Mouse (Mus musculus) olfactory bulb, adult 2 months (tissue): ENCODE results near the gene Mdfi. TPM values are rescaled to one million over a fixed set of nuclear protein-coding genes. Genes with fewer than 3 reads are reported as not detected.

Source experiments
- H3K27ac ChIP-seq: fragments of 200-500 bp; 2 replicates; pipeline ENCODE4 v1.5.1; 2012; ENCODE audit warnings: low read depth, low read length; ENCODE audit not compliant: insufficient read depth
- H3K4me1 ChIP-seq: fragments of 200-500 bp; 2 replicates; pipeline ENCODE4 v1.6.1; 2012; ENCODE audit warnings: low read length; ENCODE audit not compliant: control insufficient read depth, insufficient read depth
- H3K4me3 ChIP-seq: fragments of 200-500 bp; 2 replicates; pipeline ENCODE4 v1.5.1; 2012; ENCODE audit warnings: mild to moderate bottlenecking, low read depth, low read length, moderate library complexity; ENCODE audit not compliant: insufficient read depth
- CTCF ChIP-seq: fragments of 200-500 bp; IDR thresholded peaks from 2 replicates; pipeline ENCODE4 v1.5.1; 2012; ENCODE audit warnings: low read depth, mild to moderate bottlenecking, low read length, moderate library complexity; ENCODE audit not compliant: insufficient read depth
- POLR2A ChIP-seq: fragments of 200-500 bp; IDR thresholded peaks from 2 replicates; pipeline ENCODE4 v1.6.1; 2012; ENCODE audit warnings: mild to moderate bottlenecking, low read depth, low read length, moderate library complexity; ENCODE audit not compliant: insufficient read depth
- WGBS: fragments of 180-500 bp; shearing (Covaris S2); methylation state at CpG from one replicate; pipeline ENCODE4 v1.1.7; 2018; 5-methylcytosine and 5-hydroxymethylcytosine counted together
- polyA plus RNA-seq: library from polyadenylated mRNA; stranded (reverse); fragments of >200 nt; gene quantifications from 2 replicates; pipeline ENCODE4 v1.2.4, GENCODE M21; 2012; ENCODE audit warnings: low replicate concordance; ENCODE audit not compliant: missing spikeins, insufficient read depth, insufficient read length

Mdfi gene
- polyA plus RNA-seq, 1 experiment = not detected

DNA sequence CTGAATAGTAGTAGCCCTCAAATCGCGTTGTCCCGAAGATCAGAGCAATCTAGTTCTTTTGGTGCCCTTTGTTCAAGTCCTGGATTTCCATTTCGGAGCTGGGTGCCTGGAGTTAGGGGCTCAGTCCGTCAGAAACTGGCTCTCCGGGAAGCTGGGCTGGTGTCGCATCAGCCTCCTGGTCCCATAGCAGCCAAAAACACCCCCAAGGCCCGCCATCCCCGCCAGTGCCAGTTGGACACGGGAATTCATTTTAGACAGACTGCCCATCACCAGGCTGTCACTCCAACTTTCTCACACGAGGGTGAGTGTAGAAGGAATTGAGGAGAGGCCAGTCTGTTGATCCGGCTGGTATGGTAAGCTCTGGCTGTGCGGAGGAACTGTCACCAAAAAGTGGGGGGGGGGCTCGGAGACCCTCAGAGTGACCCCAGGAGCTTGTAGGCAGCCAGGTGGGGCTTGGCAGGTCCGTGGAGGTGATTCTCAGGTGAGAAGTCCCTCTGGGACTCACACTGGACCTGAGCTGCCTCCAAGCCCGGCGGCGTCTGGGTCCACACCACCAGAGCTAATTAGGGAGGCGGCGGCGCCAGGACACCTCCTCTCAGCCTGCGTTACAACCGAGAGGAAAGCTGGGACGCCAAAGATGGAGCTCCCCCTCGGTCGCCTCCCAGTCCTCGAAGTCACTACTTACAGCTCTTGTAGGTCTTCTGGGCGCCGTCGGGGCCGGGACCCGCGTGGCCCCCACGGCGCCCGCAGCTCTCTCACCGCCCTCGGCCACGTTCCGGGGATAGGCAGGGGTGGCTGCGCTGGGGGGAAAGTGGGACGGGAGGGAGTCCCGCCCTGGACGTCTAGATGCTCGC, 636 bp downstream of the Mdfi start:
- Histone ChIP-seq H3K27ac (no peak overlapping the region), H3K4me1 (peaks cover 21% of the 10 kb centered on the region), H3K4me3 (peak overlapping the region; percentile 36; the same call in 1 of the 2 replicates)
- TF ChIP-seq POLR2A (no peak), CTCF (no peak)
- 2% methylated on average over 45 of the region's 45 CpGs for WGBS

DNA sequence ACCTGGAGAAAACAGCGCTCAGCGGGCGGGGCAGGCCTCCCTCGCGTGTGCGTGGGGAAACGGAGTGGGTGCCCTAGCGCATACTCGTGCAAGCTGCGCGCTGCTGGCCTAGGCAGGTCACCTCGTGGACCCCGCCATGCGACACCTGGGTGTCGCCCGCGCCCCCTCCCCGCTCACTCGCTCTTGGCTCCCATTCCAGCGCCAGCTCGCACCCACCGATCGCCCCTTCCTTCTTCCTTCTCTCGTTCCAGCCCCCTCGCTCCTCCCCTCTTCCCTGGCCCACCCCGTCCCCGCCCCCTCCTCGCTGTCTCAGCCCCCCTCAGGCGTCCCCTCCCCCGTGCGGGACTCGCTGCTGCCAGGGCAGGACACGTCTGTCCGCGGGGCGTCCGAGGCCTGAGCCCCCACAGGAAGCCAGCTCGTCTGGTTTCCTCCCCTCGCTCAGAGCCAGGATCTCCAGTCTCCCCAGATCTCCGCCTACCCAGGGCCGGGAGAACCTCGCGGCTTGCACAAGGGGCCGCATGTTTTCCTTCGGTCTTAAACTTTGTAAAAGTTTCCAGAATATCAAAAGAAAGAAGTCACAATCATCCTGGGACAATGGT, 1.4 kb downstream of the Mdfi start:
- no peak overlapping the region for H3K27ac ChIP-seq
- H3K4me3 ChIP-seq = peak overlapping the region; percentile 36
- peaks cover 21% of the 10 kb centered on the region for H3K4me1 ChIP-seq
- TF ChIP-seq CTCF = no peak
- TF ChIP-seq POLR2A = no peak
- under 1% methylated on average over 42 of the region's 45 CpGs for WGBS

DNA sequence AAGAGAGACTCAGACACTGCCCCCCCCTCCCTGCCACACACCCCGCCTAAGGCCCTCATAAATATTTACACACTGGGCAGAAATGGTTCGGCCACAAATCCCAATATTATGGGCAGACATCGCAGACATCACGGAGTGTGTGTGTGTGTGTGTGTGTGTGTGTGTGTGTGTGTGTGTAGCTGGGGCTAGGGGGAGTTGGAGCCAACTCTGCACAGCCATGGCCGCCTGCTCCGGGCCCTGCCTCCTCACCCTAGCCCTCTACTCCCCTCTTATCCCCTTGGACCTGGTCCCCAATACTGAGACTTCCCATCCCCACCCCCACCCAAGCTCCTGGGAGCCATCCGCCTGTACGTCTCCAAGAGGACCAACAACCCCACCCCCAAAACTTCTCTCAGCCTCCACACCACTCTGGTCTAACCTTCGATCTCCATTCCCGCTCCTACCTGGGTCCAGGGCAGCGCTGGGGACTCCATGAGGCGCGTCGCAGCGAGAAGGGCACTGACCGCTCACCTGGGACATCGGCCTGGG, 1.9 kb downstream of the Mdfi start:
- 11% methylated on average over 17 of the region's 17 CpGs for WGBS
- H3K4me3 ChIP-seq = peak overlapping the region; percentile 36
- TF ChIP-seq CTCF (no peak), POLR2A (no peak)
- H3K4me1 ChIP-seq = peaks cover 21% of the 10 kb centered on the region
- H3K27ac ChIP-seq = no peak overlapping the region

DNA sequence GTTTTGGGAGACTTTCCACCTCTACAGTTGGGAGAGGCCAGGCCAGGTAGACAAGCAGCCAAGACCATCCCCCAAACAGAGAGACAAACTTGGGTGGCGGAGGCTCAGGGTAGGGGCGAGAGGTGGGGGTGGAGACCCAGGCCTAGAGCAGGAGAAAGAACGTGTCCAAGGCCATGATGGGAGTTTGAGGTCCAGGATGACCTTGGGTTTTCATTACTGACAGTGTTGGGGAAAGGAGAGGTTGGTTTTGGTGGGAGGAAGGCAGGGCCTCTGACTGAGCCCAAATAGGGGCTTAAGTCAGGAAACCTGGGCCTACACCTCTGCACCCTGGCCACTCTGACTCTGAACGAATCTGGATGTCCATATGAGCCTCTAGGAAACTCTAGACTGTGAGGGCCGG, 2.7 kb downstream of the Mdfi start:
- TF ChIP-seq CTCF (no peak), POLR2A (no peak)
- H3K4me3 ChIP-seq = no peak overlapping the region
- H3K4me1 ChIP-seq = peaks cover 21% of the 10 kb centered on the region
- WGBS = 78% methylated on average over 5 of the region's 5 CpGs
- H3K27ac ChIP-seq = no peak overlapping the region

DNA sequence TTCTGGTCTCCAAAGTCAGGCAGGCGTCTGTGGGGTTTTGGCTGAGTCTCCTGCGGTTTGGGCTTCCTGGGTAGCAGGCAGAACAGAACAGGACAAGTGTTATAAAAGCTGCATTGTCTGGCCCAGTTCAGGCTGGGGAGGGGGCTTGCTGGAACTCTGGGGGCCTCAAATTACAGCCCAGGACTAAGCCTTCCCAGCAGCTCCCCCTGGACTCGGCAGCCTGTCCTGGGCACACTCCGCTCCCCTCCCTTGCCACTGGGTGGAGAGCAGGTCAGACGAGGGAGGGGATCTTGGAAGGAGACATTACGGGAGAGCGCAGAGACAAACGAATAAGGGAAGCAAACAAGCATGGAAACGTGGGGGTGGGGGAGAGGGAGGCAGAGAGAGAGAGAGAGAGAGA, 3.3 kb downstream of the Mdfi start:
- no peak overlapping the region for H3K4me3 ChIP-seq
- TF ChIP-seq POLR2A (no peak), CTCF (no peak)
- no peak overlapping the region for H3K27ac ChIP-seq
- 54% methylated on average over 9 of the region's 9 CpGs for WGBS
- H3K4me1 ChIP-seq = peaks cover 21% of the 10 kb centered on the region

DNA sequence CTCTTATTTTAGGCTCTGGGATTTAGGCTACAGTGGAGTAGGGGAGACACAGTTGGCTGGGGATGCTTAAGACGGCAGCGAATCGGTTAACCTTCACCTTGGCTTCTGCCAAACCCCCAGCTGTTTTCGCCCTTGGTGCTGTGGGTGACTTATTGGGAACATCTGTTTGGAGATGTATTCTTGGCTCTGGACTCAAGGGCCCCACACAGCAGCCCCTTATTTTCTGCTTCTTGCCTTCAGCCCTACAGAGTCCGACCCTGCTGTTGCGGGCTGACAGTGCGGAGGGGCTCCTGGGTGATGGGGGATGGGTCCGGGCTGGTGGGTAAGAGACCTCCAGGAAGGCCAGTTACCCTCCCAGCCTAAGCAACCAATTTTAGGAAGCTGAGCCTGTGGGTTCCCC, 13.2 kb downstream of the Mdfi start:
- 85% methylated on average over 8 of the region's 8 CpGs for WGBS

DNA sequence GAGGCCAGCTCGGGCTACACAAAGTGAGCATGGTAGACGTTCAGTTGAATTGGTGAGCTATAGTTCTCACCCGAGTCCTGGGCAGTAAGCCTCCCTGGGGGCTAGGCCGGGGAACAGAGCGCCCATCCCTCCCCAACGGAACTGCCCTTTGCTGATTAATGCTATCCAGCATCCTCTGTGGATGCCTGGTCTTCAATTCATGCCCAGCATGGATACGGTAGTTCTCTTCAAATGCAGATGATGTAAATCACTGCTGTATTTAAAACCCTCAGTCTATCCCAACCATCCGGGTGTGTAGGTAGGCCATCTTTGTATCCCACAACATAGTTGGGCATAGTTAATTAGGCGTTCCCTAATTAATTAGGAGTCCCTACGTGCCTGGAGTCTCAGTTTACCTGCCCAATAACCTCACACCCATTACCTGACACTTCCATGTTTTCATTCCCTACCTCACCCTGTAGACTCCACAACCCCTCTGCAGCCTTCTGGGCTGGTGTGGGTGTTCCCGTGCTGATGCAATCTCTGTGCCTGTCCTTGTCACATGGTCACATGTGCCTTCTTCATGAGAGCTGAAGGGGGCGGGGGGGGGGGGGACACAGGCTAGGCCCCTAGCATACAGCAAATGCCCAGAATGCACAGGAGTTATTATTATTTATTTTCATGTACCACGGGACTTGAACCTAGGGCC, 16.3 kb downstream of the Mdfi start:
- H3K4me1 ChIP-seq = peaks cover 6% of the 10 kb centered on the region; the same call in 1 of the 2 replicates
- H3K4me3 ChIP-seq = no peak overlapping the region
- H3K27ac ChIP-seq = no peak overlapping the region
- WGBS = 86% methylated on average over 13 of the region's 13 CpGs
- TF ChIP-seq POLR2A = no peak
- TF ChIP-seq CTCF = no peak

More for the DNA sequence above, 13.2 kb downstream of the Mdfi start:
- TF ChIP-seq POLR2A (no peak), CTCF (no peak)
- Histone ChIP-seq H3K4me3 (no peak overlapping the region), H3K27ac (no peak overlapping the region), H3K4me1 (0 out of 2 replicates have a peak, but pooled peaks cover 2% of the 10 kb centered on the region)

DNA sequence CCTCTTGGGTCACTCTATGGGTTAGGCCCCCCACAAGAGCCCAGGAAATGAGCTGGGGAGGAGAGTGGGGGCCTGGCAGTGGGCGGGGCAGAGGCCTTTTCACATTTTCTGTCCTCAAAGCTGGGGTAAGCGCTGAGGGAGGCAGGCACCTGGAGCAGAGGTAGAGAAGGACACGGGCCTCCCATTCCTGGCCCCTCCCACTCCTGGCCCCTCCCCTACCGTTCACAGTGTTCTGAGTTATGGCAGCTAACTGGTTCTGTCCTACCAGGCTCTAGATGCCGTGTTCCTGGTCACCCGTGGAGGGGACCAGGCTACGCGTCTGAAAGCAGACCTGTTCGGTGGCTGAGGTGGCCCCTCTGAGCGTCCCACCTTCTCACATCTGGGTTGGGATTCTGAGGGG, 19.0 kb downstream of the Mdfi start:
- WGBS = 62% methylated on average over 10 of the region's 10 CpGs
- TF ChIP-seq POLR2A = no peak
- no peak for TF ChIP-seq CTCF
- Histone ChIP-seq H3K27ac (no peak overlapping the region), H3K4me1 (peaks cover 6% of the 10 kb centered on the region; the same call in 1 of the 2 replicates), H3K4me3 (no peak overlapping the region)

DNA sequence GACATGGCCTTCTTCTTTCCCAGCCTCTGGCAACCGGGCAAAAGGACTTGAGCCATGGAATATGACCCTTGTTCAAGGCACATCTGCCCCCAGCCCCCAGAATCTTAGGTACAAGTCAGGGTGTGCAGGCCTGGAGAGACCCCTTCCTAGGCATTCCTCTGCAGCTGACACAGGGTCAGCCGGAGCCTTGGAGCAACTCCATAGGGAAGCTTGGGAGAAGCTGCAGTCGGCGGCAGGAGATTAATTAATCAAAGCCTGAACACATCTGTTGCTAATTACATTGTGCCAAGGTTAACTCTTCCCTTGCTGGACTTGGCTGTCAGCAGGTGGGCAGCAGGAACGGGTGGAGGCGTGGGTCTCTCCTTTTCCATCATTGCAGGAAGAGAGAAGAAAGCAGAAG, 20.0 kb downstream of the Mdfi start:
- no peak overlapping the region for H3K27ac ChIP-seq
- WGBS = 49% methylated on average over 6 of the region's 6 CpGs
- H3K4me1 ChIP-seq = peaks cover 6% of the 10 kb centered on the region; the same call in 1 of the 2 replicates
- TF ChIP-seq CTCF = no peak
- TF ChIP-seq POLR2A = no peak
- H3K4me3 ChIP-seq = no peak overlapping the region
